Mouse (Mus musculus) liver, embryonic 13.5 days (tissue): Measurements from ENCODE around the gene Tmc2. TPM values are rescaled to one million over a fixed set of nuclear protein-coding genes. Genes with fewer than 3 reads are reported as not detected.

Experiments used
- ATAC-seq: fragments of 200-750 bp; cut with Nextera tagmentation; 2 replicates; pipeline ENCODE4 v1.8.0; 2017; ENCODE audit warnings: low read depth, mild to moderate bottlenecking, moderate number of reproducible peaks, moderate library complexity
- DNase-seq: peaks from one replicate; pipeline ENCODE4 v3.0.0; 2022
- H3K27ac ChIP-seq: fragments of 300-500 bp; sonication (generic); 2 replicates; pipeline ENCODE4 v1.5.1; 2015; ENCODE audit warnings: moderate library complexity, mild to moderate bottlenecking, inconsistent platforms
- H3K27me3 ChIP-seq: fragments of 300-500 bp; sonication (generic); 2 replicates; pipeline ENCODE4 v1.6.1; 2015; ENCODE audit warnings: mild to moderate bottlenecking, inconsistent platforms
- H3K36me3 ChIP-seq: fragments of 300-500 bp; sonication (generic); 2 replicates; pipeline ENCODE4 v1.6.1; 2015; ENCODE audit warnings: mild to moderate bottlenecking, inconsistent platforms
- H3K4me1 ChIP-seq: fragments of 300-500 bp; sonication (generic); replicated peaks from 2 replicates; pipeline ENCODE4 v1.6.1; 2015; ENCODE audit warnings: inconsistent platforms
- H3K4me2 ChIP-seq: fragments of 300-500 bp; sonication (generic); 2 replicates; pipeline ENCODE4 v1.6.1; 2015; ENCODE audit warnings: inconsistent platforms, mild to moderate bottlenecking, moderate library complexity
- H3K4me3 ChIP-seq: fragments of 300-500 bp; sonication (generic); replicated peaks from 2 replicates; pipeline ENCODE4 v1.5.1; 2015; ENCODE audit warnings: mild to moderate bottlenecking, inconsistent platforms
- H3K9ac ChIP-seq: fragments of 300-500 bp; sonication (generic); 2 replicates; pipeline ENCODE4 v1.6.1; 2015; ENCODE audit warnings: mild to moderate bottlenecking, inconsistent platforms
- H3K9me3 ChIP-seq: fragments of 300-500 bp; sonication (generic); replicated peaks from 2 replicates; pipeline ENCODE4 v1.6.1; 2016; ENCODE audit warnings: inconsistent platforms
- WGBS: fragments of 180-500 bp; shearing (Covaris S2); methylation state at CpG from one replicate; pipeline ENCODE4 v1.1.7; 2015; ENCODE audit not compliant: insufficient replicate concordance; 5-methylcytosine and 5-hydroxymethylcytosine counted together
- polyA plus RNA-seq: library from polyadenylated mRNA; unstranded; fragments of >200 nt; fragmentation: Nextera tagmentation; extraction: Ambion mirVana; gene quantifications from 2 replicates; pipeline ENCODE4 v1.2.1, GENCODE M21; 2015

The Tmc2 gene
- polyA plus RNA-seq, 1 experiment from 2014 or later = not detected

- H3K36me3 ChIP-seq = peaks cover 67% of the 10 kb centered on the region
- ATAC-seq = no peak
- no peak overlapping the region for H3K4me3 ChIP-seq
- no peak overlapping the region for H3K9ac ChIP-seq
- no peaks in the 10 kb centered on the region for H3K9me3 ChIP-seq
- no peak overlapping the region for H3K4me2 ChIP-seq
- 62% methylated on average over 4 of the region's 4 CpGs for WGBS
- no peak overlapping the region for H3K27ac ChIP-seq
- no peak for DNase-seq
- H3K27me3 ChIP-seq = no peaks in the 10 kb centered on the region
- peaks cover 73% of the 10 kb centered on the region for H3K4me1 ChIP-seq
Observed at GRCm38 (mm10) chr2:130280818-130281217, 85.8 kb downstream of the Tmc2 start.

DNA sequence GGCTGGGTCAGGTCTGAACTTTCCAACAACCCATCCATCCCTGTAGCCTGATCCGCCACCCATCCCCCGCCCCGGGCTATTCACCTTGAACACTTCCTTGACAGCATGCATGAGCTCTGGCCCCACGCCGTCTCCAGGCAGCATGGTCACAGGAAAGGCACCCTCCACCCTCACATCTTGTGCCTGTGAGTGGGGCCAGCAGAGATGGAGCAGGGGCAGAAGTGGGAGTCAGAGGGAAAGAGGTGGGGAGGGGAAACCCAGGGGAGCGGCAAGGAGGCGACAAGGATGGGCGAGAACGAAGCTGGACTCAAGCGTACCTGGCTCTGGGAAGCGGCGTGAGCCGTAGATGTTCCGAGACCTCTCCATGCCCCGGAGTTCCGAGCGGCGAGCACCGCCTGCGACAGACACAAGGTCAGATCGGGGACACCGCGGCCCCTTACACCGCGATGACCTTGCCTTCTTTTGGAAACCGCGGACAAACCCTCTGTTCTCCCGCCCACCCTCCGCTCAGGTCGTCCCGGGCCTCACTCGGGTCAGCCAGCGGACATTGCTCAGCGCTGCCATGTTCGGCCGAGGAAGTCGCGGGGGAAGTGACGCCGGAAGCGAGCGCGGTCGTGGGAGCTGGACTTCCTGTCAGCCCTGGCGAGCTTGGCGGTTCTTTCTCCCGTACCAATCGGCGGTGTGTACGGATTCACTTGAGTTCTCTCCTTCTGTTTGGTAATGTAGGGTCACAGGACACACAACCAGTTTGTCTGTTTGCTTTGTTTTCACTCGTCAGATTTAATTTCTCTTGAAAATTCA, 89.1 kb downstream of the Tmc2 start, which contains the start of gene Idh3b:
TSS of gene Idh3b (minus strand) at position 694 of the 801 bp plus-strand sequence.
- Histone ChIP-seq H3K9ac (peak within 1 kb of the TSS; percentile 92), H3K9me3 (no peaks in the 10 kb centered on the region), H3K36me3 (peaks cover 37% of the 10 kb centered on the region), H3K27ac (peak within 1 kb of the TSS; percentile 77), H3K4me2 (peak within 1 kb of the TSS; percentile 86), H3K4me3 (peak within 1 kb of the TSS; percentile 92), H3K27me3 (no peaks in the 10 kb centered on the region), H3K4me1 (peaks cover 45% of the 10 kb centered on the region)
- WGBS = 1% methylated on average over 51 of the region's 51 CpGs
- ATAC-seq (peak; percentile 83), DNase-seq (peak; percentile 74)

DNA sequence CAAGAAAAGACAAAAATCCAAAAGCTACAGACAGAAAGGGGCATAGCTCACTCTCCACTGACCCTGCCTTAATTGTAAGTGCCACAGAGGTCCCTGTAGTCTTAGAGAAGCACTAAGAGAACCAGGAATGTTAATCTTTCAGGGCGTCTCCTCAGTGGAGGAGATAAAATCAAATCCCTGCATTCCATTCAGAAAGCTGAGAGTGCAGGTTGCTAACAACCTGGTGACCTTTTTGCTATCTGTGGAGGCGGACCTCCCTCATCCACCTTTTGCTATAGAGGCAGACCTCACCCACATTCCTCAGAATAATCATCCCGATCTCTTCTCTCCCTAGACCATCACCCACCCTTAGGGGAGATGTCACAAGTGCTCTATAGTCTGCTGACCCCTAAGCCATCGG, 94.1 kb downstream of the Tmc2 start:
- H3K27me3 ChIP-seq = peaks cover 32% of the 10 kb centered on the region
- no peak overlapping the region for H3K9ac ChIP-seq
- no peak overlapping the region for H3K4me3 ChIP-seq
- H3K27ac ChIP-seq = no peak overlapping the region
- DNase-seq = no peak
- no peaks in the 10 kb centered on the region for H3K36me3 ChIP-seq
- H3K4me2 ChIP-seq = no peak overlapping the region
- no peaks in the 10 kb centered on the region for H3K9me3 ChIP-seq
- H3K4me1 ChIP-seq = peaks cover 14% of the 10 kb centered on the region
- ATAC-seq = no peak
- 52% methylated on average over 4 of the region's 4 CpGs for WGBS

- Histone ChIP-seq H3K4me2 (no peak overlapping the region), H3K36me3 (no peaks in the 10 kb centered on the region), H3K4me3 (no peak overlapping the region), H3K27me3 (peaks cover 56% of the 10 kb centered on the region), H3K27ac (no peak overlapping the region), H3K9me3 (no peaks in the 10 kb centered on the region), H3K4me1 (peaks cover 10% of the 10 kb centered on the region; the same call in 1 of the 2 replicates), H3K9ac (no peak overlapping the region)
- ATAC-seq (0 out of 2 replicates have a peak, but pooled peaks have one; percentile 17), DNase-seq (no peak)
- 13% methylated on average over 8 of the region's 8 CpGs for WGBS
Observed at GRCm38 (mm10) chr2:130291434-130291833, 96.4 kb downstream of the Tmc2 start.

DNA sequence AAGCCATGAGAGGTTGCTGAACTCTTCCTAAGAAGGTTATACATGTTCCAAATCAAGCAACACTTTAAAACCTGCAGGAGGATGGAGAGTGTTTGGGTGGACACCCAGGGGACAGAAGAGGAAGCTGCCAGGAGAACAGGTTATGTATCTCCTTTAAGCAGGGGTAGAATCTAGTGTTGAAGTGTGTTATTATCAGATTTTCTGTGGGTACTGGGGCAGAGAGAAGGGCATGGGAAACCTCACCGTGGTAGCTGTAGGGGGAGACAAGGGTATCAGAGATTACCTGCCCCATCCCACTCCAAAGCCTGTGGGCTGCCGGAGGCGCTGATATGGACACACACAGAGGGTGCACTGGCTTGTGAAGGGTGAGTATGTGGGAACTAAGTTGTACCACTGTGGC, 98.0 kb downstream of the Tmc2 start:
- no peak overlapping the region for H3K9ac ChIP-seq
- no peak overlapping the region for H3K4me2 ChIP-seq
- peaks cover 72% of the 10 kb centered on the region for H3K27me3 ChIP-seq
- H3K36me3 ChIP-seq = no peaks in the 10 kb centered on the region
- WGBS = 21% methylated on average over 3 of the region's 3 CpGs
- H3K4me3 ChIP-seq = no peak overlapping the region
- no peak for ATAC-seq
- no peak for DNase-seq
- no peak overlapping the region for H3K27ac ChIP-seq
- H3K9me3 ChIP-seq = no peaks in the 10 kb centered on the region
- peaks cover 10% of the 10 kb centered on the region; the same call in 1 of the 2 replicates for H3K4me1 ChIP-seq

DNA sequence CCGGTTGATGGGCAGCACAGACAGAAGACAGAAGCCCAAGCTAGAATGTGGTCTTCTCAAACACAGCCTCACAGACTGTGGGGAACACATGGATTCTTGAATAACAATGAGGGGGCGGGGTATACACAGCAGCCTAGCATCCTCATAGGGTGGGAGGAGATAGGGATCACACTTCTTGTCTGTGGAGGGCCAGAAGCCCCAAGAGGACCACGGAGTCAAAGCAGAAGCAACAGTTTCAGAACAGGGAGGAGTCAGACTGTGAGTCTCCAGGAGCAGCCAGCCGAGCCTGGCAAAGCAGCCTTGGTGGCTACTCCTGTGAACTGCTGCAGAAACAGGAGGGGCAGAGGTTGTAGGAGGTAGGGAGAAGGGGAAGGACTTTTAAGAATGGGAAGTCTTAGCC, 98.5 kb downstream of the Tmc2 start:
- WGBS = 3% methylated on average over 4 of the region's 4 CpGs
- Histone ChIP-seq H3K4me2 (no peak overlapping the region), H3K36me3 (no peaks in the 10 kb centered on the region), H3K4me3 (no peak overlapping the region), H3K4me1 (peaks cover 10% of the 10 kb centered on the region; the same call in 1 of the 2 replicates), H3K27me3 (peaks cover 76% of the 10 kb centered on the region), H3K27ac (no peak overlapping the region), H3K9ac (no peak overlapping the region), H3K9me3 (no peaks in the 10 kb centered on the region)
- DNase-seq (no peak), ATAC-seq (peak; percentile 41; the same call in 1 of the 2 replicates)

GRCm38 (mm10) chr2:130294218-130294935, 99.4 kb downstream of the Tmc2 start:
- peak overlapping the region; percentile 59 for H3K4me3 ChIP-seq
- H3K27me3 ChIP-seq = peaks cover 85% of the 10 kb centered on the region
- H3K27ac ChIP-seq = no peak overlapping the region
- H3K4me1 ChIP-seq = peaks cover 10% of the 10 kb centered on the region; the same call in 1 of the 2 replicates
- peak overlapping the region; percentile 68 for H3K4me2 ChIP-seq
- H3K9ac ChIP-seq = no peak overlapping the region; the same call in 1 of the 2 replicates
- DNase-seq = no peak
- WGBS = 7% methylated on average over 20 of the region's 20 CpGs
- H3K9me3 ChIP-seq = no peaks in the 10 kb centered on the region
- no peak for ATAC-seq
- no peaks in the 10 kb centered on the region for H3K36me3 ChIP-seq

- ATAC-seq (no peak), DNase-seq (no peak)
- Histone ChIP-seq H3K4me1 (peaks cover 10% of the 10 kb centered on the region; the same call in 1 of the 2 replicates), H3K4me2 (peak within 1 kb of the TSS; percentile 68), H3K4me3 (peak within 1 kb of the TSS; percentile 59), H3K27me3 (peaks cover 91% of the 10 kb centered on the region), H3K9ac (peak within 1 kb of the TSS; percentile 33; the same call in 1 of the 2 replicates), H3K36me3 (no peaks in the 10 kb centered on the region), H3K27ac (no peak within 1 kb of the TSS), H3K9me3 (no peaks in the 10 kb centered on the region)
- under 1% methylated on average over 36 of the region's 39 CpGs for WGBS
Observed at GRCm38 (mm10) chr2:130294936-130295277, 99.9 kb downstream of the Tmc2 start, which contains the start of gene Ebf4. Gene Ebf4, plus strand, starts transcription at chr2:130295169.

DNA sequence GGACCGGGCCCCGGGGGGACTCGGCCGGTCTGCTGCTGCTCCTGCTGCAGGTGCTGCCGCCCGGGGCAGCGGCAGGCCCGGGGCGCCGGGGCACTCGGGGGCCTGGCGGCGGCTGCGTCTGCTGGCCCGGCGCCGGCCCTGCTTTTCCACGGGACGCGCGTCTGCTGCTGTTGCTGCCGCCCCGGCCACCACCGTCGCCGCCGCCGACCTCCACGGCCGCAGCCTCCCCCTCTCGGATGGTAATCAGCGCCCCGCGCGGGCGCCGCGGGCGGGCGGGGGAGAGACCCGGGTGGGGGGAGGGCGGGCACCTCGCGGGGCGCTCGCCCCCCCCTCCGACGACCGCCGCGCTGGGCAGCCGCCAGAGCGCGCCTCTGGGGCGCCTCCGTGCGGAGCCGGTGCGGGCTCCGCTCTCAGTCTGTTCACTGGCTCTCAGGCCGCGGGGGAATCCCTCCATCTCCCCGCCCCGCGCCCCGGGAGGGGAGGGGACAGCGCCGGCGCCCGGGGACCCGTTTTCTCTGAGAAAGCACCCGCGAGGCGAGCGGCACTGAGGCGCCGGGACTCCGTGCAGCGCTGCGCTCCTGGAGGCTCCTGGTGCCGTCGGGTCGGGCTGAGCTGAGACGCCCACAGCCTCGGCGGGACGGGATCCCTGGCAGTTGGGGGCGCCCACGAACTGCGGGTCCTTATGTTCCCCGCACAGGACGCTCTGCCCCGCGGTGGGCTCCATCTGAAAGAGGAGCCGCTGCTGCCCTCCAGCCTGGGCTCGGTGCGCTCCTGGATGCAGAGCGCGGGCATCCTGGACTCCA, 100.5 kb downstream of the Tmc2 start:
- H3K4me3 ChIP-seq = peak overlapping the region; percentile 59
- no peaks in the 10 kb centered on the region for H3K9me3 ChIP-seq
- H3K27ac ChIP-seq = no peak overlapping the region
- DNase-seq (no peak), ATAC-seq (no peak)
- WGBS = 2% methylated on average over 91 of the region's 99 CpGs
- peak overlapping the region; percentile 68 for H3K4me2 ChIP-seq
- H3K36me3 ChIP-seq = no peaks in the 10 kb centered on the region
- peak overlapping the region; percentile 33; the same call in 1 of the 2 replicates for H3K9ac ChIP-seq
- H3K27me3 ChIP-seq = peaks cover 91% of the 10 kb centered on the region
- H3K4me1 ChIP-seq = peaks cover 10% of the 10 kb centered on the region; the same call in 1 of the 2 replicates

- Histone ChIP-seq H3K9ac (no peak overlapping the region), H3K27me3 (peaks cover 87% of the 10 kb centered on the region)
- no peak for ATAC-seq
Observed at GRCm38 (mm10) chr2:130296134-130296745, 101.2 kb downstream of the Tmc2 start.

More at GRCm38 (mm10) chr2:130296134-130296745, 101.2 kb downstream of the Tmc2 start:
- DNase-seq = no peak
- Histone ChIP-seq H3K27ac (no peak overlapping the region), H3K36me3 (no peaks in the 10 kb centered on the region), H3K9me3 (no peaks in the 10 kb centered on the region), H3K4me1 (peaks cover 10% of the 10 kb centered on the region; the same call in 1 of the 2 replicates), H3K4me2 (peak overlapping the region; percentile 68), H3K4me3 (peak overlapping the region; percentile 59)
- WGBS = 7% methylated on average over 20 of the region's 20 CpGs
